Mouse (Mus musculus): ENCODE results near the gene Zfp775. TPM values are rescaled to one million over a fixed set of nuclear protein-coding genes. Genes with fewer than 3 reads are reported as not detected.

Zfp775 gene
- polyA plus RNA-seq, 1 experiment = not detected

DNA sequence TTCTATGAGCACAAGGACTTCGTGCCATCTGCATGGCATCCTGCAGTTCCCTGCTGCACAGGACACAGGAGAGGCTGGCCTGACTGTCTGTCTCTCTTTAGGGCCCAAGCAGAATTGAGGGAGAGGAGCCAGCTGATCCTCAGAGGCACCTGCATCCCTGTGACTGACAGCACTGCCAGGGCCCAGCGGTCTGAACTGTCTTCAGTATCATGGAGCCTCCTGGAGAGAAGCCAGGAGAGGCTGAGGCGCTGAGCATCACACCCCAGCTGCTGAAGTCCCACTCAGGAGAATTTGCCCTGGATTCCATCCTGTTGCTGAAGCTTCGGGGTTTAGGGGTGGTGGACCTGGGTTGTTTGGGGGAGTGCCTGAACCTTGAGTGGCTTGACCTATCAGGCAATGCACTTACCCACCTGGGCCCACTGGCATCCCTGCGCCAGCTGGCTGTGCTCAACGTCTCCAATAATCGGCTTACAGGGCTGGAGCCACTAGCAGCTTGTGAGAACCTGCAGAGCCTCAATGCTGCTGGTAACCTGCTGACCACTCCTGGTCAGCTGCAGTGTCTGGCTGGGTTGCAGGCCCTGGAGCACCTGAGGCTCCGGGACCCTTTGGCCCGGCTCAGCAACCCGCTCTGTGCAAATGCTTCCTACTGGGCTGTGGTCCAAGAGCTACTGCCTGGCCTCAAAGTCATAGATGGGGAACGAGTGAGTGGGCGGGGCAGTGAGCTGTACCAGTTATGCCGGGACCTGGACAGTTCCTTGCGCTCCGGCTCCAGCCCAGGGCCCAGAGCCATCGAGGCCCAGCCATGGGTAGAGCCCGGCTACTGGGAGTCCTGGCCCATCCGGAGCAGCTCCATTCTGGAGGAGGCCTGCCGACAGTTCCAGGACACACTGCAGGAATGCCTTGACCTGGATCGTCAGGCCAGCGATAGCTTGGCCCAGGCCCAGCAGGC is 33.6 kb upstream of the Zfp775 start:
- H3K27ac ChIP-seq (ENCODE audit: insufficient read depth, low read depth, low read length) = no peak overlapping the region
- no peak for TF ChIP-seq POLR2A (IDR thresholded peaks at IDR 0.05; ENCODE audit: insufficient read depth, low read depth, low read length)
- TF ChIP-seq CTCF (IDR thresholded peaks at IDR 0.05; ENCODE audit: insufficient read depth, low read depth, low read length) = no peak
- 59% methylated on average over 21 of the region's 21 CpGs for WGBS
- peaks cover 18% of the 10 kb centered on the region for H3K4me1 ChIP-seq (ENCODE audit: control insufficient read depth, insufficient read depth, low read length)
- H3K4me3 ChIP-seq (ENCODE audit: insufficient read depth, low read depth, low read length) = no peak overlapping the region

DNA sequence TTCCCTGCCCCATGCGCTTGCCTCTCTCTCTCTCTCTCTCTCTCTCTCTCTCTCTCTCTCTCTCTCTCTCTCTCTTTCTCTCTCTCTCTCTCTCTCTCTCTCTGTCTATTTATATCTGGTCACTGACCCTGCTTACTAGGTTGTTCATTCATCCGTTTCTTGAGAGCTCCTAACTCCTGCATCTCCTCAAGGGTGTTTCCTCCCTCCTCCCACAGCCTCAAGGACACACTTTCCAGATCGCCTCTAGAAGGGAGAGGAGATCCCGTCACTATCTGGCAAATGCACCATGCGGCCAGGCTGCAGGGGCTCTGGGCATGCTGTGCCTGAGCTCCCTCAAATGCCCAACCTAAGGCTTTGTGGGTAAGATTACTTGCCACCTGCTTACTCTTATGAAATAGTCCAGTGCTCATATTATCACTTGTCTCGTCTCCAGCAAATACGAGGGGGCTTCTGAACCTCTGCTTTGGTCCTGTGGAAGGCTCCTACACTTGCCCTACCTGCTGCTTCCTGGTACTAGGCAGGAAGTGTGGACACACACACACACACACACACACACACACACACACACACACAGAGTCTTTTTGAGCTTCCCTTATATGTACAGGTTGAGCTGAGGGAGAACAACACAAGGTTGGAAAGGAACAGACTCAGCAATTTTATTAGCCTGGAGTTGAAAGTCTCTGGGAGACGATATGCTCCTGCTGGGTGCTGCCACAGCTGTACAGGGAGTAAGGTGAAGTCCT is 32.6 kb upstream of the Zfp775 start:
- 71% methylated on average over 8 of the region's 8 CpGs for WGBS
- no peak overlapping the region for H3K27ac ChIP-seq (ENCODE audit: insufficient read depth, low read depth, low read length)
- TF ChIP-seq POLR2A (IDR thresholded peaks at IDR 0.05; ENCODE audit: insufficient read depth, low read depth, low read length) (no peak), CTCF (IDR thresholded peaks at IDR 0.05; ENCODE audit: insufficient read depth, low read depth, low read length) (no peak)

DNA sequence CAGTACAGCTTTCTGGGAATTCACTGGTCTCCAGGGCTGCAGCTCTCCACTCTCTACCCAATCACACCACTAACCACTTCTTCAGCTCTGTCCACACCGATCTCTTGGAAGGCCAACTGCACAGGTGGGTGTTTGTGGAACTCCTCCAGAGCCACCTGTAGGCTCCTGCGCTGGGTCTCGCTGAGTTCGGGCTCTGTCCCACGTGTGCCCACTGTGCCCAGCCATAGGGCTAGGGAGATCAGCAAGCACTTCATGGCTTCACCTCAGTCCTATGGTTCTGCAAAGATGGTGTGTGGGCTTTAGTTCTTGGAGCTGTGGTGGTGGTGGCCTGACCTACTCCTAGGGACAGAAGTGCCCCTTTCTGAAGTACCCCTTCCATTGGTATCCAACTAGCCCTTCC is 29.8 kb upstream of the Zfp775 start:
- Histone ChIP-seq H3K4me3 (ENCODE audit: insufficient read depth, low read depth, low read length) (no peak overlapping the region), H3K27ac (ENCODE audit: insufficient read depth, low read depth, low read length) (no peak overlapping the region), H3K4me1 (ENCODE audit: control insufficient read depth, insufficient read depth, low read length) (peaks cover 18% of the 10 kb centered on the region)
- WGBS = 89% methylated on average over 5 of the region's 5 CpGs
- TF ChIP-seq CTCF (IDR thresholded peaks at IDR 0.05; ENCODE audit: insufficient read depth, low read depth, low read length) (no peak), POLR2A (IDR thresholded peaks at IDR 0.05; ENCODE audit: insufficient read depth, low read depth, low read length) (no peak)

More for the DNA sequence above, 32.6 kb upstream of the Zfp775 start:
- H3K4me1 ChIP-seq (ENCODE audit: control insufficient read depth, insufficient read depth, low read length) = peaks cover 18% of the 10 kb centered on the region
- no peak overlapping the region for H3K4me3 ChIP-seq (ENCODE audit: insufficient read depth, low read depth, low read length)

GRCm38 (mm10) chr6:48572572-48573061 is 29.2 kb upstream of the Zfp775 start, which contains the start of gene Rarres2:
Gene Rarres2, minus strand, starts transcription at chr6:48572789.
- TF ChIP-seq POLR2A (IDR thresholded peaks at IDR 0.05; ENCODE audit: insufficient read depth, low read depth, low read length) (no peak), CTCF (IDR thresholded peaks at IDR 0.05; ENCODE audit: insufficient read depth, low read depth, low read length) (no peak)
- Histone ChIP-seq H3K27ac (ENCODE audit: insufficient read depth, low read depth, low read length) (no peak within 1 kb of the TSS), H3K4me3 (ENCODE audit: insufficient read depth, low read depth, low read length) (no peak within 1 kb of the TSS), H3K4me1 (ENCODE audit: control insufficient read depth, insufficient read depth, low read length) (peaks cover 18% of the 10 kb centered on the region)
- 15% methylated on average over 6 of the region's 6 CpGs for WGBS

DNA sequence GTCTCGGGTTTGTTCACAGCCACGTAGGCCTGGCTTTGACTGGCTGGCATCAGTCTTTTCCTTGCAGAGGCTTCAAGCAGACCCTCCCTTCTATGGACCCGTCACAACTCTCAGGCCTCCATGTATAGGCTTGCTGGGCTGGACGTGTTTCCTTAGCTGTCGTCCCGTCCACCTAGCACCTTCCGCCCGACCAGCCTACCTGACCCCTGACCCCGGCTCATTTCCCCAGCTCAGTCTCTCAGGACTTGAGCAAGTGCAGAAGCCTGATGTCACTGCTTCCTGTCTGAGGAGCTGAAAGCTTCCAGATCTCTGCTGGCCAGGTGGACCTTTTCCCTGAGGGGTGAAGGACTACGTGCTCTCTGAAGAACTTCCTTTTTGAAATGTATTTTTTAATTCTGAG is 28.6 kb upstream of the Zfp775 start:
- 81% methylated on average over 10 of the region's 10 CpGs for WGBS
- Histone ChIP-seq H3K4me3 (ENCODE audit: insufficient read depth, low read depth, low read length) (no peak overlapping the region), H3K4me1 (ENCODE audit: control insufficient read depth, insufficient read depth, low read length) (peaks cover 14% of the 10 kb centered on the region), H3K27ac (ENCODE audit: insufficient read depth, low read depth, low read length) (no peak overlapping the region)
- TF ChIP-seq POLR2A (IDR thresholded peaks at IDR 0.05; ENCODE audit: insufficient read depth, low read depth, low read length) (no peak), CTCF (IDR thresholded peaks at IDR 0.05; ENCODE audit: insufficient read depth, low read depth, low read length) (no peak)

DNA sequence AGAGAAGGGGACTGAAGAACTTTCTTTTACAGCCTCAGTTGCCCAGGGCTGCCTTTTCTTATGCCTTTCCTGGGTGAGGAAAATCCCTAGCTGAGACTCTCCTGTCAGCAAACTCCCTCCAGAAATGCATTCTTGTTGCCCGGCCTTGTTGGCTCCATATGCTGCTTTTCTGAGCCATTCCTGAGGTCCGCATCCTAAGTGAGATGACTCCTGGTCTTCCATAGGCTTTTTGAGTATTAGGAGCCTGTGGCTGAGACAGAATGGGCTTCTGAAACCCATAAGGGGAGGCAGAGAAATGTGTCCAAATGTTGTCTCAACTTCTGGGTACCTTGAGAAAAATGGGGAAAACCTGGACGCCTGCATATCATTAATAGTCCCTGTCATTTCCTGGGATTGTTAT is 27.9 kb upstream of the Zfp775 start:
- no peak overlapping the region for H3K27ac ChIP-seq (ENCODE audit: insufficient read depth, low read depth, low read length)
- TF ChIP-seq POLR2A (IDR thresholded peaks at IDR 0.05; ENCODE audit: insufficient read depth, low read depth, low read length) (no peak), CTCF (IDR thresholded peaks at IDR 0.05; ENCODE audit: insufficient read depth, low read depth, low read length) (no peak)
- no peak overlapping the region for H3K4me3 ChIP-seq (ENCODE audit: insufficient read depth, low read depth, low read length)
- WGBS = 85% methylated on average over 3 of the region's 3 CpGs
- peaks cover 8% of the 10 kb centered on the region for H3K4me1 ChIP-seq (ENCODE audit: control insufficient read depth, insufficient read depth, low read length)

- TF ChIP-seq CTCF (IDR thresholded peaks at IDR 0.05; ENCODE audit: insufficient read depth, low read depth, low read length) = no peak
- no peak for TF ChIP-seq POLR2A (IDR thresholded peaks at IDR 0.05; ENCODE audit: insufficient read depth, low read depth, low read length)
- 73% methylated on average over 5 of the region's 5 CpGs for WGBS
- H3K27ac ChIP-seq (ENCODE audit: insufficient read depth, low read depth, low read length) = no peak overlapping the region
- no peak overlapping the region for H3K4me3 ChIP-seq (ENCODE audit: insufficient read depth, low read depth, low read length)
- peaks cover 2% of the 10 kb centered on the region; the same call in 1 of the 2 replicates for H3K4me1 ChIP-seq (ENCODE audit: control insufficient read depth, insufficient read depth, low read length)
These were observed 23.1 kb upstream of the Zfp775 start for GRCm38 (mm10) chr6:48578736-48579135.

GRCm38 (mm10) chr6:48579215-48579648 is 22.6 kb upstream of the Zfp775 start:
- TF ChIP-seq CTCF (IDR thresholded peaks at IDR 0.05; ENCODE audit: insufficient read depth, low read depth, low read length) (no peak), POLR2A (IDR thresholded peaks at IDR 0.05; ENCODE audit: insufficient read depth, low read depth, low read length) (no peak)
- 15% methylated on average over 5 of the region's 5 CpGs for WGBS
- no peak overlapping the region for H3K4me3 ChIP-seq (ENCODE audit: insufficient read depth, low read depth, low read length)
- no peak overlapping the region for H3K27ac ChIP-seq (ENCODE audit: insufficient read depth, low read depth, low read length)
- peaks cover 2% of the 10 kb centered on the region; the same call in 1 of the 2 replicates for H3K4me1 ChIP-seq (ENCODE audit: control insufficient read depth, insufficient read depth, low read length)
